Mouse (Mus musculus): Measurements from ENCODE around the gene Usp20. TPM values are rescaled to one million over a fixed set of nuclear protein-coding genes. Genes with fewer than 3 reads are reported as not detected.

The Usp20 gene
- total RNA-seq, 2 experiments from 2014 or later, result 58.5 to 69.1 TPM

Other genes starting within 250 kb of the Usp20 start
- 1 to 10 TPM; 2.6 to 4.0 TPM for gene 1700001O22Rik, start 178.6 kb upstream of the Usp20 start, total RNA-seq (2021)
- 10 to 100 TPM; 51.7 to 54.5 TPM for gene Ntmt1, start 174.5 kb upstream of the Usp20 start, total RNA-seq (2021)
- gene Asb6, start 151.9 kb upstream of the Usp20 start, total RNA-seq (2021), result 10 to 100 TPM; 11.7 to 13.2 TPM
- 1 to 10 TPM; 8.7 to 9.4 TPM for gene Prrx2, start 147.3 kb upstream of the Usp20 start, total RNA-seq (2021)
- gene Ptges, start 52.4 kb upstream of the Usp20 start, total RNA-seq (2021), result 1 to 10 TPM; 2.1 to 3.5 TPM
- gene Tor1b, start 29.3 kb upstream of the Usp20 start, total RNA-seq (2021), result 10 to 100 TPM; 35.3 to 35.7 TPM
- gene Tor1a, start 14.3 kb upstream of the Usp20 start, total RNA-seq (2021), result 10 to 100 TPM; 20.5 to 20.6 TPM
- gene BC005624, start 78 bp upstream of the Usp20 start, total RNA-seq (2021), result 10 to 100 TPM; 18.1 TPM
- 10 to 100 TPM; 52.9 to 59.1 TPM for gene Fnbp1, start 159.7 kb downstream of the Usp20 start, total RNA-seq (2021)
- gene Gpr107, start 170.0 kb downstream of the Usp20 start, total RNA-seq (2021), result 10 to 100 TPM; 41.6 to 43.0 TPM